In the genomic region with DNA sequence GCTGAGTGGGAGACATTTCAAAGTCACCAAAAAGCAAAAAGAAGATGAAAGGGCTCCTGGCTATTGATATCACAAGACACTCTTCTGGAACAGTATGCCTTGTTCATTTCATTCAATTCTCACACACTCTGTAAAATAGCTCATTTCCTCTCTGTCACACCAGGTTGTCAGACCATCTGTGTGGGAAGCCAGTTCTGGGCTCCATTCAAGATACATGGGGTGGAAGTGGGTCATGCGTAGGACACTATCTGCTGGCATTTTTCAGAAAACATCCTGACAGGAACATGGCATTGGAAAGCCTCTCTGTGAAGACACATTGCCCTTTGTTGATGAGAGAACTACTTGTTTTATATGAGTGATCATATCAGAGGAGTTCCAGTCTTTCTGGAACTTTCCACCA, we compare ENCODE assay signal across 19 mouse cellular contexts.
DNase-seq lines count a peak whose midpoint lies in the region; ATAC-seq and TF ChIP-seq lines count a peak whose summit lies in the region.
"Had no signal": no experiment of that assay in that cellular context is flagged by ENCODE, and none has a peak within 500 bp of the region (broad histone marks: within the 10 kb centered on the region; RNA-seq: fewer than 3 reads in every experiment).

No protein-coding gene starts in this region.

- TF ChIP-seq POLR2A in cerebellum, adult 2 months (IDR thresholded peaks at IDR 0.05; ENCODE audit: borderline replicate concordance, insufficient read depth, low read length), result no peak

- 87% methylated on average over 1 of the region's 1 CpGs for WGBS in midbrain, embryonic 15.5 days
- WGBS in midbrain, embryonic 13.5 days, result 96% methylated on average over 1 of the region's 1 CpGs
- WGBS in cerebellum, adult 2 months, result 10% methylated on average over 1 of the region's 1 CpGs

- H3K9me3 ChIP-seq in midbrain, embryonic 15.5 days, result no peaks in the 10 kb centered on the region
- no peaks in the 10 kb centered on the region for H3K9me3 ChIP-seq in midbrain, embryonic 13.5 days
- H3K9me3 ChIP-seq: forebrain, embryonic 15.5 days; heart, embryonic 10.5 days; hindbrain, embryonic 13.5 days; limb, embryonic 15.5 days had no signal

- H3K9ac ChIP-seq in midbrain, embryonic 15.5 days, result no peak overlapping the region
- no peak overlapping the region for H3K9ac ChIP-seq in midbrain, embryonic 13.5 days (replicated peaks)
- H3K9ac ChIP-seq: forebrain, embryonic 15.5 days; hindbrain, embryonic 13.5 days; limb, embryonic 15.5 days; liver, postnatal 0 days had no signal

- H3K4me2 ChIP-seq in midbrain, embryonic 15.5 days, result no peak overlapping the region
- no peak overlapping the region for H3K4me2 ChIP-seq in midbrain, embryonic 13.5 days (replicated peaks)
- H3K4me2 ChIP-seq: forebrain, embryonic 15.5 days; hindbrain, embryonic 13.5 days; limb, embryonic 15.5 days had no signal

- DNase-seq in cerebellum, adult 2 months, result peak; percentile 81 to 95
- DNase-seq in cerebellum, postnatal 25 days, result peak; percentile 81
- peak; percentile 37 to 38 for DNase-seq in layer of hippocampus, postnatal 36 days
- DNase-seq in lung, adult 18-20 months, result no peak
- DNase-seq in Muller cell, postnatal 12 days (ENCODE audit: inconsistent ontology term), result no peak
- DNase-seq: gastrocnemius, postnatal 25 days; heart, postnatal 10 days; kidney, adult 9 months; kidney, postnatal 36 days; liver, postnatal 0 days; right cerebral cortex, postnatal 14 days; thymus, postnatal 14 days had no signal

- no peaks in the 10 kb centered on the region for H3K27me3 ChIP-seq in midbrain, embryonic 15.5 days (replicated peaks)
- no peaks in the 10 kb centered on the region for H3K27me3 ChIP-seq in midbrain, embryonic 13.5 days
- no peaks in the 10 kb centered on the region for H3K27me3 ChIP-seq in cerebellum, adult 2 months (ENCODE audit: control insufficient read depth, insufficient read depth, low read length)
- H3K27me3 ChIP-seq: forebrain, embryonic 15.5 days; hindbrain, embryonic 13.5 days; limb, embryonic 15.5 days had no signal

- 0 out of 2 replicates have a peak, but pooled peaks have one; percentile 35 for ATAC-seq in midbrain, embryonic 15.5 days (replicated peaks)
- ATAC-seq in midbrain, embryonic 13.5 days, result no peak
- ATAC-seq: forebrain, embryonic 15.5 days; liver, postnatal 0 days had no signal

- no peaks in the 10 kb centered on the region for H3K36me3 ChIP-seq in midbrain, embryonic 15.5 days (replicated peaks)
- H3K36me3 ChIP-seq in midbrain, embryonic 13.5 days, result no peaks in the 10 kb centered on the region
- H3K36me3 ChIP-seq: forebrain, embryonic 15.5 days; heart, embryonic 10.5 days; hindbrain, embryonic 13.5 days; limb, embryonic 15.5 days had no signal

- H3K4me3 ChIP-seq in midbrain, embryonic 15.5 days, result no peak overlapping the region
- H3K4me3 ChIP-seq in midbrain, embryonic 13.5 days (replicated peaks), result no peak overlapping the region
- no peak overlapping the region for H3K4me3 ChIP-seq in cerebellum, adult 2 months (replicated peaks; ENCODE audit: insufficient read depth, low read depth, low read length)
- H3K4me3 ChIP-seq: erythroblast, embryonic 14.5 days; forebrain, embryonic 15.5 days; heart, embryonic 10.5 days; hindbrain, embryonic 13.5 days; limb, embryonic 15.5 days had no signal

- no peak overlapping the region for H3K27ac ChIP-seq in midbrain, embryonic 15.5 days
- H3K27ac ChIP-seq in midbrain, embryonic 13.5 days, result no peak overlapping the region
- H3K27ac ChIP-seq in cerebellum, adult 2 months (ENCODE audit: insufficient read depth, low read length), result peak overlapping the region; percentile 21; the same call in 1 of the 2 replicates
- H3K27ac ChIP-seq: forebrain, embryonic 15.5 days; heart, embryonic 10.5 days; hindbrain, embryonic 13.5 days; limb, embryonic 15.5 days had no signal

- TF ChIP-seq CTCF in cerebellum, adult 2 months (IDR thresholded peaks at IDR 0.05; ENCODE audit: borderline replicate concordance, insufficient read depth, low read depth, low read length), result no peak

- H3K4me1 ChIP-seq in midbrain, embryonic 15.5 days, result no peaks in the 10 kb centered on the region
- H3K4me1 ChIP-seq in midbrain, embryonic 13.5 days (replicated peaks), result peaks cover 16% of the 10 kb centered on the region; the same call in 1 of the 2 replicates
- peaks cover 37% of the 10 kb centered on the region for H3K4me1 ChIP-seq in cerebellum, adult 2 months (ENCODE audit: control insufficient read depth, insufficient read depth, low read length)
- H3K4me1 ChIP-seq: heart, embryonic 10.5 days; limb, embryonic 15.5 days had no signal

Comparison
In these comparisons a context has a peak if more than half of its experiments do, and no peak if none do; other contexts are left out.
1. DNase-seq: peak in cerebellum, adult 2 months (2 of 2), cerebellum, postnatal 25 days (2 of 2) and layer of hippocampus, postnatal 36 days (2 of 2); none in lung, adult 18-20 months (0 of 2) and Muller cell, postnatal 12 days (single experiment).